Mouse (Mus musculus) CH12.LX (cell line): ENCODE measurements around the gene Clpp.

Source experiments
- ELF1 ChIP-seq: IDR thresholded peaks from 2 replicates; pipeline ENCODE4 v1.6.1; 2014; ENCODE audit warnings: low read depth, mild to moderate bottlenecking, inconsistent platforms, low read length, improper control_type of control experiment
- NRF1 ChIP-seq: IDR thresholded peaks from 2 replicates; pipeline ENCODE4 v1.6.1; 2014; ENCODE audit warnings: low read depth, mild to moderate bottlenecking, inconsistent platforms, low read length, improper control_type of control experiment, moderate library complexity
- PAX5 ChIP-seq: IDR thresholded peaks from 2 replicates; pipeline ENCODE4 v1.6.1; 2012; ENCODE audit warnings: low read length, inconsistent platforms, mixed read lengths
- POLR2A ChIP-seq: IDR thresholded peaks from 2 replicates; pipeline ENCODE4 v1.6.1; 2011; ENCODE audit warnings: low read depth, mild to moderate bottlenecking, improper control_type of control experiment, low read length

GRCm38 (mm10) chr17:56957763-56958429 lies 32.2 kb upstream of the Clpp start:
- TF ChIP-seq POLR2A, result no peak
- TF ChIP-seq NRF1, result no peak
- TF ChIP-seq PAX5, result no peak
- no peak for TF ChIP-seq ELF1
